Mouse (Mus musculus) CH12.LX (cell line): ENCODE results near the gene Ppp2r5e. TPM values are rescaled to one million over a fixed set of nuclear protein-coding genes. Genes with fewer than 3 reads are reported as not detected.

Experiments used
- DNase-seq: peaks from one replicate; pipeline ENCODE4 v3.0.0-alpha.2; 2013; ENCODE audit errors: extremely low read depth
- H3K27ac ChIP-seq: 2 replicates; pipeline ENCODE4 v1.5.1; 2012; ENCODE audit warnings: low read depth, mild to moderate bottlenecking, control low read depth, moderate library complexity; ENCODE audit not compliant: insufficient read depth
- H3K27me3 ChIP-seq: replicated peaks from 2 replicates; pipeline ENCODE3; 2012; ENCODE audit warnings: inconsistent platforms
- H3K36me3 ChIP-seq, 2 experiments: replicated peaks in 1 of 2; 2 replicates each; pipeline versions ENCODE3 to v1.6.1; 2012; ENCODE audit warnings: inconsistent platforms in 1 of 2, low read length in 1 of 2, mild to moderate bottlenecking in 1 of 2, mixed read lengths in 1 of 2, moderate library complexity in 1 of 2; ENCODE audit not compliant: control insufficient read depth in 1 of 2, insufficient read depth in 1 of 2
- H3K4me1 ChIP-seq, 2 experiments: 2 replicates each; pipeline ENCODE4 v1.6.1; 2012; ENCODE audit warnings: inconsistent platforms in 1 of 2, moderate library complexity in 1 of 2; ENCODE audit not compliant: insufficient read depth in 2 of 2, control insufficient read depth in 1 of 2
- H3K4me2 ChIP-seq: 2 replicates; pipeline ENCODE4 v1.6.1; 2012; ENCODE audit warnings: low read depth, mild to moderate bottlenecking, control low read depth; ENCODE audit not compliant: poor library complexity, insufficient read depth, severe bottlenecking
- H3K4me3 ChIP-seq, 3 experiments: fragments of 150-350 bp in 1 of 3; sonication (generic) in 1 of 3; replicated peaks in 1 of 3; 2 replicates each; pipeline versions ENCODE3 to v1.5.1; 2011 to 2012; ENCODE audit warnings: low read depth in 2 of 3, low read length in 2 of 3, mild to moderate bottlenecking in 2 of 3, moderate library complexity in 2 of 3, control low read depth in 1 of 3, improper control_type of control experiment in 1 of 3, inconsistent platforms in 1 of 3, mixed read lengths in 1 of 3; ENCODE audit not compliant: poor library complexity in 1 of 3
- H3K79me2 ChIP-seq: replicated peaks from 2 replicates; pipeline ENCODE4 v1.6.1; 2012; ENCODE audit warnings: mild to moderate bottlenecking, moderate library complexity; ENCODE audit not compliant: control insufficient read depth, poor library complexity, insufficient read depth, severe bottlenecking; ENCODE audit errors: extremely low read depth
- H3K9ac ChIP-seq: 2 replicates; pipeline ENCODE4 v1.6.1; 2012; ENCODE audit warnings: low read depth, mild to moderate bottlenecking, control low read depth, moderate library complexity; ENCODE audit not compliant: insufficient read depth
- H3K9me3 ChIP-seq: replicated peaks from 2 replicates; pipeline ENCODE3; 2012; ENCODE audit warnings: low read length, inconsistent platforms, mixed read lengths
- CHD2 ChIP-seq: IDR thresholded peaks from 2 replicates; pipeline ENCODE4 v1.6.1; 2011; ENCODE audit warnings: low read length, improper control_type of control experiment
- CTCF ChIP-seq, 2 experiments: IDR thresholded peaks in 1 of 2; conservative IDR thresholded peaks in 1 of 2; 2 replicates each; pipeline ENCODE4 v1.5.1; 2011 to 2012; ENCODE audit warnings: low read depth in 2 of 2, low read length in 2 of 2, improper control_type of control experiment in 1 of 2, inconsistent platforms in 1 of 2, mild to moderate bottlenecking in 1 of 2, moderate library complexity in 1 of 2
- E2F4 ChIP-seq: IDR thresholded peaks from 2 replicates; pipeline ENCODE4 v1.6.1; 2011; ENCODE audit warnings: low read depth, low read length, improper control_type of control experiment; ENCODE audit not compliant: insufficient replicate concordance
- ELF1 ChIP-seq: IDR thresholded peaks from 2 replicates; pipeline ENCODE4 v1.6.1; 2014; ENCODE audit warnings: low read depth, mild to moderate bottlenecking, inconsistent platforms, low read length, improper control_type of control experiment
- EP300 ChIP-seq: IDR thresholded peaks from 2 replicates; pipeline ENCODE4 v1.6.1; 2011; ENCODE audit warnings: low read length, improper control_type of control experiment
- ETS1 ChIP-seq: conservative IDR thresholded peaks from 2 replicates; pipeline ENCODE4 v1.6.1; 2012; ENCODE audit warnings: low read depth, mild to moderate bottlenecking, inconsistent platforms, low read length, improper control_type of control experiment, moderate library complexity
- HCFC1 ChIP-seq: IDR thresholded peaks from 2 replicates; pipeline ENCODE4 v1.6.1; 2012; ENCODE audit warnings: low read depth, mild to moderate bottlenecking, inconsistent platforms, low read length, improper control_type of control experiment
- IRF4 ChIP-seq: IDR thresholded peaks from 2 replicates; pipeline ENCODE4 v1.6.1; 2014; ENCODE audit warnings: low read depth, mild to moderate bottlenecking, inconsistent platforms, low read length, improper control_type of control experiment
- JUN ChIP-seq: IDR thresholded peaks from 2 replicates; pipeline ENCODE4 v1.6.1; 2011; ENCODE audit warnings: low read depth, mild to moderate bottlenecking, low read length, improper control_type of control experiment, moderate library complexity; ENCODE audit not compliant: insufficient read depth
- KAT2A ChIP-seq: IDR thresholded peaks from 2 replicates; pipeline ENCODE4 v1.6.1; 2012; ENCODE audit warnings: low read length, improper control_type of control experiment, inconsistent platforms; ENCODE audit not compliant: insufficient replicate concordance
- MAZ ChIP-seq: IDR thresholded peaks from 2 replicates; pipeline ENCODE4 v1.6.1; 2012; ENCODE audit warnings: low read depth, mild to moderate bottlenecking, inconsistent platforms, low read length, improper control_type of control experiment, moderate library complexity
- MEF2A ChIP-seq: IDR thresholded peaks from 2 replicates; pipeline ENCODE4 v1.6.1; 2014; ENCODE audit warnings: low read depth, mild to moderate bottlenecking, inconsistent platforms, low read length, improper control_type of control experiment, borderline replicate concordance
- MYC ChIP-seq: IDR thresholded peaks from 2 replicates; pipeline ENCODE4 v1.6.1; 2011; ENCODE audit warnings: low read depth, mild to moderate bottlenecking, improper control_type of control experiment, low read length
- NELFE ChIP-seq: IDR thresholded peaks from 2 replicates; pipeline ENCODE4 v1.6.1; 2011; ENCODE audit warnings: low read depth, low read length, improper control_type of control experiment
- PAX5 ChIP-seq: IDR thresholded peaks from 2 replicates; pipeline ENCODE4 v1.6.1; 2012; ENCODE audit warnings: low read length, inconsistent platforms, mixed read lengths
- POLR2A ChIP-seq: IDR thresholded peaks from 2 replicates; pipeline ENCODE4 v1.6.1; 2011; ENCODE audit warnings: low read depth, mild to moderate bottlenecking, improper control_type of control experiment, low read length
- POLR2AphosphoS2 ChIP-seq: IDR thresholded peaks from 2 replicates; pipeline ENCODE4 v1.6.1; 2011; ENCODE audit warnings: low read depth, low read length, improper control_type of control experiment
- SIN3A ChIP-seq: IDR thresholded peaks from 2 replicates; pipeline ENCODE4 v1.6.1; 2012; ENCODE audit warnings: low read length, improper control_type of control experiment, inconsistent platforms
- SMC3 ChIP-seq: IDR thresholded peaks from 2 replicates; pipeline ENCODE4 v1.6.1; 2011; ENCODE audit warnings: low read depth, low read length, improper control_type of control experiment
- TBP ChIP-seq: conservative IDR thresholded peaks from 2 replicates; pipeline ENCODE4 v1.6.1; 2011; ENCODE audit warnings: low read depth, low read length, improper control_type of control experiment
- UBTF ChIP-seq: IDR thresholded peaks from 2 replicates; pipeline ENCODE4 v1.6.1; 2012; ENCODE audit warnings: low read depth, mild to moderate bottlenecking, inconsistent platforms, low read length, improper control_type of control experiment, moderate library complexity
- ZKSCAN1 ChIP-seq: IDR thresholded peaks from 2 replicates; pipeline ENCODE4 v1.6.1; 2012; ENCODE audit warnings: low read depth, inconsistent platforms, low read length, improper control_type of control experiment, borderline replicate concordance
- dilution Hi-C: fragments of 300-500 bp; cut with MboI; formaldehyde crosslinking; loops from 2 replicates; pipeline ENCODE4 v1.14.3; 2020; ENCODE audit warnings: low sequenced_read_pairs; ENCODE audit not compliant: extremely low pct_unique_long_range_greater_than_20kb, extremely low pct_ligation_motif_present
- in situ Hi-C: fragments of 300-500 bp; cut with MboI; formaldehyde crosslinking; loops from 3 replicates; pipeline ENCODE4 v1.14.3; 2019; ENCODE audit warnings: low sequenced_read_pairs, low pct_ligation_motif_present, low pct_unique_long_range_greater_than_20kb, mixed read lengths
- polyA plus RNA-seq: library from polyadenylated mRNA; unstranded; fragments of >175 nt; gene quantifications from 2 replicates; pipeline ENCODE4 v1.2.1, GENCODE M21; 2012; ENCODE audit warnings: low read depth; ENCODE audit not compliant: insufficient read length
- total RNA-seq, 2 experiments: library from RNA; depleted of rRNA; stranded (reverse); fragments of 300-350 nt in 1 of 2; fragments of >200 nt in 1 of 2; gene quantifications; 2 replicates each; pipeline ENCODE4 v1.2.3; 2012 to 2014

The Ppp2r5e gene
- total and polyA plus RNA-seq, 3 experiments = 9.3 to 21.7 (median 10.0) TPM

DNA sequence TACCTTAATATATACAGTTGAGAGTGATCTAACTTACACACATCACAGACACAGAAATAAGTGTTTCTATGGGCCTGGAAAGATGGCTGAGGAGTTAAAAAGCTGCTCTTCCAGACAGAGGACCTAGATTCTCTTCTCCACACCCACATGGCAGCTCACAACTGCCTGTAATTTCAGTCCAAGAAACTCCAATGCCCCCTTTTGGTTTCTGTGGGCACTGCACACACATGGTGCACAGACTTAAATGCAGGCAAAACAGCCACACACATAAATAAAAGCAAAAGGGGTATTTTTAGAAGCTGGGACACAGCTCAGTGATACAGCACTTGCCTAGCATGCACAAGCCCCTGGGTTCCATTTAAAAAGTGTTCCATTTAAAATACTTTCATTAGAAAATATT, 8.5 kb downstream of the Ppp2r5e start:
- no peak for DNase-seq
- dilution Hi-C loops (no loop called here), in situ Hi-C loops (no loop called here)
- H3K9ac ChIP-seq = no peak overlapping the region
- peaks cover 9% of the 10 kb centered on the region for H3K79me2 ChIP-seq
- H3K4me3 ChIP-seq = no peak overlapping the region
- H3K4me2 ChIP-seq = no peak overlapping the region
- TF ChIP-seq CTCF (conservative IDR thresholded peaks at IDR 0.05 in 1 of 2, IDR thresholded peaks at IDR 0.05 in 1 of 2; ENCODE audit: low read depth in 2 of 2, low read length in 2 of 2) = peak in 1 of 2 experiments; percentile 19; a peak in 1 of 4 replicates
- no peak for TF ChIP-seq JUN
- peaks cover 4% of the 10 kb centered on the region for H3K9me3 ChIP-seq
- H3K4me1 ChIP-seq = no peaks in the 10 kb centered on the region
- H3K27me3 ChIP-seq = no peaks in the 10 kb centered on the region
- H3K27ac ChIP-seq = no peak overlapping the region
- H3K36me3 ChIP-seq = peaks cover 26 to 78% of the 10 kb centered on the region in 2 experiments

GRCm38 (mm10) chr12:75583776-75584175, 12.3 kb downstream of the Ppp2r5e start:
- Histone ChIP-seq H3K27me3 (no peaks in the 10 kb centered on the region), H3K27ac (no peak overlapping the region), H3K79me2 (peaks cover 5% of the 10 kb centered on the region), H3K4me2 (no peak overlapping the region)
- dilution Hi-C loops = no loop called here
- no peak for DNase-seq
- no peak for TF ChIP-seq SIN3A
- no peak for TF ChIP-seq CHD2
- no peak for TF ChIP-seq SMC3
- TF ChIP-seq ZKSCAN1 = no peak
- TF ChIP-seq ETS1 = no peak
- TF ChIP-seq UBTF = no peak
- no peak for TF ChIP-seq MEF2A
- no peak for TF ChIP-seq E2F4
- TF ChIP-seq HCFC1 = no peak
- no peak for TF ChIP-seq NELFE
- no peak for TF ChIP-seq MYC
- TF ChIP-seq EP300 = no peak
- no peak for TF ChIP-seq IRF4
- TF ChIP-seq POLR2A = no peak
- TF ChIP-seq POLR2AphosphoS2 = no peak
- no peak for TF ChIP-seq PAX5
- TF ChIP-seq MAZ = no peak
- TF ChIP-seq ELF1 = no peak
- no peak for TF ChIP-seq TBP
- TF ChIP-seq KAT2A = no peak
- TF ChIP-seq, all 38 proteins: peak for 0
- Histone ChIP-seq H3K36me3 (peaks cover 9 to 65% of the 10 kb centered on the region in 2 experiments), H3K9ac (no peak overlapping the region), H3K9me3 (peaks cover 4% of the 10 kb centered on the region), H3K4me3 (no peak overlapping the region), H3K4me1 (no peaks in the 10 kb centered on the region)
- in situ Hi-C loops = no loop called here
